Mouse (Mus musculus): ENCODE data around the gene Abat. TPM values are rescaled to one million over a fixed set of nuclear protein-coding genes. Genes with fewer than 3 reads are reported as not detected.
"Not testable (repeated sequence)": the region's sequence is repeated elsewhere in the genome, so short reads cannot be mapped to it uniquely, and the experiment has no call there.

Abat gene
- polyA plus RNA-seq, 1 experiment: 15.9 TPM

DNA sequence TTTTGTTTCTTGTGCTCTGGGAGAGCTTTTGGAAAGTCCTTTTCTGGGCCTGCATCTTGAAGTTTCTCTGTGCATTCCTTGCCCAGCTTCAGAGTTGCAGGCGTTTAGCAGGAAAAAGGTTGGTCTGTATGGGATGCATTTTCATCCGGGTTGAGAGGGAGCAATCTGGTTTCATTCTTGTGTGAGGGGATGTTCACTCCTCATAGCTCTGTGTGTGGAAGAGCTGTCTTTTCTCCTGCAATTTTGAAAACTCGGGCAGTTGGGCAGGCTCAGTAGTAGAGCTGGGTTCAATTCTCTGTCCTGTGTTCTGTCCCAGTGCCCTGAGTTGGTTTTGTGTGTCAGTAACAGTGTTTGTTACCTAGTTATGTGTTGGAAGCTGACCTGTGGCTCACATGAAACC, 41.1 kb downstream of the Abat start:
- no peaks in the 10 kb centered on the region for H3K4me1 ChIP-seq (ENCODE audit: control insufficient read depth, insufficient read depth, low read length)
- no peak for TF ChIP-seq POLR2A (IDR thresholded peaks at IDR 0.05; ENCODE audit: low read depth, low read length)
- no peak overlapping the region for H3K27ac ChIP-seq (ENCODE audit: insufficient read depth, low read length)
- no peak overlapping the region for H3K4me3 ChIP-seq (ENCODE audit: insufficient read depth, low read length)

DNA sequence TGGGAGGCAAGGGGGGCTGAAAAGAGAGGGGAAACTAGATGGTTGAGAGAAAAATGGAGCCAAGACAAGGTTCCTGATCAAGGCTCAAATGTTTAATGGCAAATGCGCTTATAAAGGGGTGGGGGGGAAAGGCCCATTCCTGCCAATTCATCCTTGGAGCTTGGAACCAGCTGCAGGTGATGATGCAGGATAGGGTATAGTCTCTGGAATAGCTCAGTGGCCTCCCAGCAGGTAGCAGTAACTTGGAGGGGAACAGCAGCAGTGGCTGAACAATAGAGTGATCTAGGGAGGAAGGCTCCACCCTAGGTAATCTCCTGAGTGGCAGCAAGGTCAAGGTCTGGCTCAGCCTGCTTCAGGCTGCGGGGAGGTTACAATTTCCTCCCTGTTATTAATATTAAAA, 41.5 kb downstream of the Abat start:
- H3K4me3 ChIP-seq (ENCODE audit: insufficient read depth, low read length); H3K27ac ChIP-seq (ENCODE audit: insufficient read depth, low read length): not testable (repeated sequence)

DNA sequence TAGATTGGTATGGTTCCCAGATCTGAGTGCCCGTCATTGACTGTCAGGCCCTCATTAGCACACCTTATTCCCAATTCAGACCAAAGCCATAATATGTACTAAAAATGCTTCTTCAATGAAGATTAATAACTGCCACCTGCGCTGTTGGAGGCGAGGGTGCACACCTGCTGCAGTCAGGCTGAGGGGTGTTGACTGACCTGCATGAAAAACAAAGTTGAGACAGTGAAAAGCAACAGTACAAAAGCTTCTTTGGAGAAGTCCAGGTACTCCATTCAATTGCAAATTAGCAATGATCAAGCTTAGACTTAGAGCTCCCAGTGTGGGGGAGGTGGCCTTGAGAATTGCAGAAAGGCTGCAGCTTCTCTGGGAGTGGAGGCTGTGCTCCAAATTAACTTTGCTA, 42.1 kb downstream of the Abat start:
- H3K4me3 ChIP-seq (ENCODE audit: insufficient read depth, low read length); H3K4me1 ChIP-seq (ENCODE audit: control insufficient read depth, insufficient read depth, low read length); H3K27ac ChIP-seq (ENCODE audit: insufficient read depth, low read length): not testable (repeated sequence)

More for the DNA sequence above, 41.5 kb downstream of the Abat start:
- not testable (repeated sequence) for H3K4me1 ChIP-seq (ENCODE audit: control insufficient read depth, insufficient read depth, low read length)

DNA sequence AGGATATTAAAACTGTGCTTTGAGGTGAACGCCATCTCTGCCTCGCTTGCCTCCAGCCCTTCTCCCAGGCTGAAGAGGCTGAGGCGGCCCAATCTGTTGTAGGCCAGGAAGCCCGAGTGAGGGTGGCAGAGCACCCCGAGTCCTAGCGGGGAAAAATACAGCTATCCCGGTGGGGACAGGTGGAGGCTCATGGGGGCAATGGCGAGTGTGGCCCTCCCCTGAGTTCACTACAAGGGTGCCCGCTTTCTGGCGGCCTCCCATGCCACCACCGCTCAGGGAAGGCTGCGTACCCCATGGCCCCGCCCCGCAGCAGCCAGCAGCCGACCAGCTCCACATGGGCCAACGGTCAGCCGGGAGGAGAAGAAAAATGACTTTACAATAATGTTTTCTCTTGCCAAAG, 46.9 kb downstream of the Abat start:
- no peak overlapping the region for H3K4me3 ChIP-seq (ENCODE audit: insufficient read depth, low read length)
- no peaks in the 10 kb centered on the region for H3K4me1 ChIP-seq (ENCODE audit: control insufficient read depth, insufficient read depth, low read length)
- no peak for TF ChIP-seq POLR2A (IDR thresholded peaks at IDR 0.05; ENCODE audit: low read depth, low read length)
- no peak for TF ChIP-seq CTCF (IDR thresholded peaks at IDR 0.05; ENCODE audit: borderline replicate concordance, insufficient read depth, low read length)
- no peak overlapping the region for H3K27ac ChIP-seq (ENCODE audit: insufficient read depth, low read length)

DNA sequence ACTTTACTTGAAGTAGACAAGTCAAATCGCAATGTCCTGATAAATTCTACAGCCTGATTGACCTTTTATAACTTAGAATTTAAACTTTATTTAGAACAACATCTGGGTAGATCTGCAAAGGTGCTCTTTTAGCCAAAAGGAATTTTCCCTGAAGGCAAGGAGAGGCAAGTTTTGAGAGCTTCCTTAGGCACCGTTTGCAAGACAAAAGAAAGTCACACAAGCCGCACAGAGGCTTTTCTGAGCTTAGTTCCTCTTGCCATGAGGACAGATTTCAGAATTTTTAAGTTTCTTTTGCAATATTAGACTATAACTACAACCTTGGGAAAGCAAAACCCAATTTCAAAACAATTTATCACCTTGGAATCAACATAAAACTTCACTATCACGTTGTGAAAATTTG, 47.9 kb downstream of the Abat start:
- not testable (repeated sequence) for H3K4me1 ChIP-seq (ENCODE audit: control insufficient read depth, insufficient read depth, low read length); H3K27ac ChIP-seq (ENCODE audit: insufficient read depth, low read length); H3K4me3 ChIP-seq (ENCODE audit: insufficient read depth, low read length)

DNA sequence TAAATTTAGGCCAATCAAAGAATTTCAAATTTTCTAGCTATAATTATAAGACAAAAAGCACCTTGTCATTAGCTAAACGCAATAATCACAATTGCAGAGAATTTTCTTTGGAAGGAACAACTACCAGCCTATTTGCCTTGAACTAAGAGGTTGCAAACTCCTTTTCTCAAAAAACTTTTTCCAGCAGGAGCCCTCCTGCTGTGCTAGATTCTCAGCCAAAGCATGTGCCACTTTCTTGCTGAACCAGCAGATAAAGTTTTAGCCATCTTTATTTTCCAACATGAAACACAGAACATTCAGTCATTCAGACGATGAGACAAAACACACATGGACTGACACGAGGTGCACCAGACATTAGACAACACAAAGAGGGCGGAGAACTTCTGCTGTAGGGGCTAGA, 48.6 kb downstream of the Abat start:
- not testable (repeated sequence) for H3K4me1 ChIP-seq (ENCODE audit: control insufficient read depth, insufficient read depth, low read length); H3K4me3 ChIP-seq (ENCODE audit: insufficient read depth, low read length); H3K27ac ChIP-seq (ENCODE audit: insufficient read depth, low read length)

DNA sequence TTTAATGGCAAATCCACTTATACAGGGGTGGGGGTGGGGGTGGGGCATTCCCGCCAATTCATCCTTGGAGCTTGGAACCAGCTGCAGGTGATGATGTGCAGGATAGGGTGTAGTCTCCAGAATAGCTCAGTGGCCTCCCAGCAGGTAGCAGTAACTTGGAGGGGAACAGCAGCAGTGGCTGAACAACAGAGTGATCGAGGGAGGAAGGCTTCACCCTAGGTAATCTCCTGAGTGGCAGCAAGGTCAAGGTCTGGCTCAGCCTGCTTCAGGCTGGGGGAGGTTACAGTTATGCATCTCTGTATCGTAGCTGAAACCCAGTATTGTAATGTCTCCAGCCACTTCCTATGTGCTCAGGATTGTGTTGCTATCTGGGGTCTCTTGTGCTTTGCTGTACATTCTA, 49.6 kb downstream of the Abat start:
- H3K4me1 ChIP-seq (ENCODE audit: control insufficient read depth, insufficient read depth, low read length); H3K27ac ChIP-seq (ENCODE audit: insufficient read depth, low read length); H3K4me3 ChIP-seq (ENCODE audit: insufficient read depth, low read length): not testable (repeated sequence)

DNA sequence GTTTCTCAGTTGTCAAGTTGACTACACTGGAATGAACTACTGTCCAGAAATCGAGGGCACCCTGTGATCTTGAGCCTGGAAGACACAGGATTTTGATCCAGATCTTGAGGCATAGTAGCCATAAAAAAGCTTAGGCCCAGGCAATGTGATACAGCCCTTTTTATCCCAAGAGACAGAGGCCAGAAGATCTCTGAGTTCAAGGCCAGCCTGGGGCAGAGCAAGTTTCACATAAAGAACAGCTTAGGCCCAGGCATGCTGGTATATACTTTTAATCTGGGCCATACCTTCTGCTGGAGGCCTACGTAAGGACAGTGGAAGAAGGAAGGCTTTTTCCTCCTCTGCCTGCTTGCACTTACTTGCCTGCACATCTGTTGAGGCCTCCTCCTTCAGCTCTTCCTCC, 51.6 kb downstream of the Abat start:
- no peak for TF ChIP-seq POLR2A (IDR thresholded peaks at IDR 0.05; ENCODE audit: low read depth, low read length)
- TF ChIP-seq CTCF (IDR thresholded peaks at IDR 0.05; ENCODE audit: borderline replicate concordance, insufficient read depth, low read length): no peak
- H3K27ac ChIP-seq (ENCODE audit: insufficient read depth, low read length): no peak overlapping the region
- H3K4me1 ChIP-seq (ENCODE audit: control insufficient read depth, insufficient read depth, low read length): no peaks in the 10 kb centered on the region
- H3K4me3 ChIP-seq (ENCODE audit: insufficient read depth, low read length): no peak overlapping the region

DNA sequence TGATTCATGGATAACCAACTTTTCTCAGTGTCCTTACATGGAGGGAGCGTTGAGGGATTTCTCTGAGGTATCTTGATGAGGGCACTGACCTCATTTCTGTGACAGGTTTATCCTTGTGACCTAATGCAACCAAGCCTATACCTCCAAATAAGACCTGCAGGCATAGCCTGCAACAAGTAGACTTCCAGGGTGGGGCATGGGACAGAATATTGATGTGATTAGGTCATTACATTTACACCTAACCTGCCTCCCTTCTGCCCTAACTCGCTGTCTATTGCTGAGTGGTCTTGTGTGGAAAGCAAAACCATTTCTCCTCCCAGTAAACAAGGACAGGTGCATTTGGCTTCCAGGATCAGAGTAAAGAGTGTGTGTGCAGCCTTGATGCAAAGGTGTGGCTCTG, 52.3 kb downstream of the Abat start:
- TF ChIP-seq CTCF (IDR thresholded peaks at IDR 0.05; ENCODE audit: borderline replicate concordance, insufficient read depth, low read length) (no peak), POLR2A (IDR thresholded peaks at IDR 0.05; ENCODE audit: low read depth, low read length) (no peak)
- H3K27ac ChIP-seq (ENCODE audit: insufficient read depth, low read length): no peak overlapping the region
- H3K4me1 ChIP-seq (ENCODE audit: control insufficient read depth, insufficient read depth, low read length): no peaks in the 10 kb centered on the region
- no peak overlapping the region for H3K4me3 ChIP-seq (ENCODE audit: insufficient read depth, low read length)

DNA sequence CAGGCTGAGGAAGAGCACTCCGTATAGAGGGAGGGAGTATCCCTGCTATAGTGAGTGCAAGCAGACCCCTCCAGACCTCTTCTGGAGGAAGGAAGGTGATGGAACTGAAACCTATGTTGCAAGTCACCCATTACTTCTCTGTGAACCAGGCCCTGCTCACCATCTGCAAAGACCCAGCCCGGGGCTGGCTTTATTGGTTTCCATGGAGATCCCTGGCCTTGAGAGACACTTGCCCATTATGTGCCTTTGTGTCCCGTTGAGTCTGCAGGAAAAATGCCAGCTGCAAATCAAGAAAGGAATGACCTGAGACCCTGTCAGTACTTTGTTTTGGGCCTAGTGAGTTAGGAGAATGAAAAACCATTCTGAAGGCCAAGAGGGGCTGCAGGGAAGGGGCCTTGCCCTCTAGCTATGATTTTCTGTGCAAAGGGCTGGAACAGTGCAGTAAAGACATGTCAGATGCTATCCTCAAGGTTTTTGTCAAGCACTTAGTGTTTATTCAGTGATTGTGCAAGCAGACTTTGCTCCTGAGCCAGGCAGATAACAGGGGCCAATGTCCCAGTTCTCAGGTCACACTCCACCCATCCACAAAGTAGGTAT, 53.0 kb downstream of the Abat start:
- TF ChIP-seq POLR2A (IDR thresholded peaks at IDR 0.05; ENCODE audit: low read depth, low read length) (no peak), CTCF (IDR thresholded peaks at IDR 0.05; ENCODE audit: borderline replicate concordance, insufficient read depth, low read length) (no peak)
- no peak overlapping the region for H3K4me3 ChIP-seq (ENCODE audit: insufficient read depth, low read length)
- H3K4me1 ChIP-seq (ENCODE audit: control insufficient read depth, insufficient read depth, low read length): no peaks in the 10 kb centered on the region
- no peak overlapping the region for H3K27ac ChIP-seq (ENCODE audit: insufficient read depth, low read length)

DNA sequence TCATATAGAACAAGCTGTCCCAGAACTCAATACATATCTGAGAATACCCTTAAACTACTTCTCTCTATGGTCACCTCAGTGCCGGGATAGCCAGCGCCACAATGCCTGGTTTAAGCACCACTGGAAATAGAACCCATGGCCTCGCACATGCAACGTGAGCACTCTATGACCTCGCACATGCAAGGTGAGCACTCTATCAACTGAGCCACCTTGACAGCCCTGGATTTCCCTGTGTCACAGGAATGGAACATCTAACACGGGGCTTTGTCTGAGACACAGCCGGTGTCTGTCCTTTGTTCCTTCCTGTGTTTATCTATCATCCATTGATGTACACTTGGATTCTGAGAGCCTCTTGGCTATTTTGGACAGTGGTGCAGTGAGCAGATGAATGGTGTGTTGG, 55.7 kb downstream of the Abat start:
- no peaks in the 10 kb centered on the region for H3K4me1 ChIP-seq (ENCODE audit: control insufficient read depth, insufficient read depth, low read length)
- H3K4me3 ChIP-seq (ENCODE audit: insufficient read depth, low read length): no peak overlapping the region
- no peak overlapping the region for H3K27ac ChIP-seq (ENCODE audit: insufficient read depth, low read length)
- no peak for TF ChIP-seq CTCF (IDR thresholded peaks at IDR 0.05; ENCODE audit: borderline replicate concordance, insufficient read depth, low read length)
- no peak for TF ChIP-seq POLR2A (IDR thresholded peaks at IDR 0.05; ENCODE audit: low read depth, low read length)

DNA sequence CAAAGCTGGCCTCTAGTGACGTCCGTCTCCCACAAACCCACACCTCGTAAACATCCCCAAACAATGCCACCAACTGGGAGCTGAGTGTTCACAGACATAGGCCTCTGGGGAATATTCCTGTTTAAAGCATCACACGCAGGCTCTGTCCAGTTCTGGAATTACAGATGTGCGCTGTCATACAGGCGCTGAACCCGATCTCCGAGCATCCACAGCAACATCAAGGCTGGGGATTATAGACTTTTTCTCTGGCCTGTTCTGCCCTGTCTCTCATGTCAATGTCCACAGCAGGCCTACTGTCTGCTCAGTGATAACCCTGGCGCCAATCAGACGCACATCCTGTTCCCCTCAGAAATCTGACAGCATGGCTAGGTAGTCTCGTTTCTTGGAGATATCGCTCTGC, 57.1 kb downstream of the Abat start:
- Histone ChIP-seq H3K4me3 (ENCODE audit: insufficient read depth, low read length) (no peak overlapping the region), H3K27ac (ENCODE audit: insufficient read depth, low read length) (no peak overlapping the region), H3K4me1 (ENCODE audit: control insufficient read depth, insufficient read depth, low read length) (no peaks in the 10 kb centered on the region)
- no peak for TF ChIP-seq POLR2A (IDR thresholded peaks at IDR 0.05; ENCODE audit: low read depth, low read length)
- no peak for TF ChIP-seq CTCF (IDR thresholded peaks at IDR 0.05; ENCODE audit: borderline replicate concordance, insufficient read depth, low read length)
